Mouse (Mus musculus): ENCODE measurements around the gene Ttc33. TPM values are rescaled to one million over a fixed set of nuclear protein-coding genes. Genes with fewer than 3 reads are reported as not detected.

Ttc33 gene
- total RNA-seq, 2 experiments from 2014 or later, result 61.6 to 67.4 TPM

DNA sequence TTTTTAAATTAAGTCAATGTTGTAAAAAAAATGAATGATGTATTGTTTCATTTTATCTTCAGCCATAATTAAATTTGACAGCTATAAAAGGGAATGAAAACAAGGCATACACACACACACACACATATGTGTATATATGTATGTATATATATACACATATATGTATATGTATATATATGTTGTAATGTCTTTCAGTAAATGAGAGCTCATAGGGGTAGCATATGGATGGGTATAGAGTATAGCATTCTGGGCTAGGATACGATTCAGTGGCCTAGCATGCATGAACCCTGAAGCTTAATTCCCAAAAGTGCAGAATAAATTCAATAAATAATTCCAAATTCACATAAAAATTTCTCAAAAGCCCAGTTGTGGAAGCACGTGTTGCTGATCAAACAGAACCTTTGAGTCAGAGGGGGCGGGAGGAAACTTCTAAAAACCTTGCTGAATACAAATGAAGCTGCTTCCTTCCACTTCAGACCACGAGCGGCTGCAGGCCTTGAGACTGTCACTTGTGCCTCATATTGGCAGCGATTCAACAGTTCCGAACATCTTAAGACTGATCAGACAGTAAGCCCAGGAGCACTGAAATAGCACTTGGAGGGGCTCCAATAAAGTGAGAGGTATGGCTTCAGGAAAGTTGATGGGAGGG, 51.8 kb downstream of the Ttc33 start:
- DNase-seq, result no peak
- H3K4me3 ChIP-seq, result peak overlapping the region; percentile 52
- intact Hi-C loops (cut with DNase I), result loop anchor here (1.0 to 5.0 kb wide), 2 partner anchors 840 to 971 kb away; no protein-coding TSS in a partner anchor
- TF ChIP-seq CTCF (IDR thresholded peaks at IDR 0.05), result no peak
- peak overlapping the region; percentile 16; the same call in 1 of the 2 replicates for H3K27ac ChIP-seq

DNA sequence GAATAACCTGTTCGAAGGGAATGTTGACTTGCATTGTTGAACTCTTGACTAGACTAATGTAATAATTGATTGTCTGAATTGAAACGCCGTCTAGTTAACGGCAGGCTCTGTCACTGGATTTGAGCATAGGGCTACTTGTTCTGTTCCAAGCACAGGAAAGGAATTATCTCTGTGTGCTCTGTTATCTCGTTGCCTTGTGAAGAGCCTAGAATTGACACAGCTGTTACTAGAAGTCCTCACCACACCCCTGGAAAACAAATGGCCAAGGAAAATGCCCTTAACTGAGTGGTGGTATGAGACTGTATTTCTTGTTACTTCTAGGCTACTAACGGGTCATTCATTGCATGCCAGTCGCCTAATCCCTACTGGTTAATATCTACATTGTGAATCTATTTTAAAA, 52.7 kb downstream of the Ttc33 start:
- DNase-seq, result no peak
- TF ChIP-seq CTCF (IDR thresholded peaks at IDR 0.05), result no peak
- Histone ChIP-seq H3K4me3 (peak overlapping the region; percentile 9; the same call in 1 of the 2 replicates), H3K27ac (peak overlapping the region; percentile 85)
- intact Hi-C loops (cut with DNase I), result loop anchor here (5.0 kb wide), 1 partner anchor 839 kb away; no protein-coding TSS in a partner anchor

DNA sequence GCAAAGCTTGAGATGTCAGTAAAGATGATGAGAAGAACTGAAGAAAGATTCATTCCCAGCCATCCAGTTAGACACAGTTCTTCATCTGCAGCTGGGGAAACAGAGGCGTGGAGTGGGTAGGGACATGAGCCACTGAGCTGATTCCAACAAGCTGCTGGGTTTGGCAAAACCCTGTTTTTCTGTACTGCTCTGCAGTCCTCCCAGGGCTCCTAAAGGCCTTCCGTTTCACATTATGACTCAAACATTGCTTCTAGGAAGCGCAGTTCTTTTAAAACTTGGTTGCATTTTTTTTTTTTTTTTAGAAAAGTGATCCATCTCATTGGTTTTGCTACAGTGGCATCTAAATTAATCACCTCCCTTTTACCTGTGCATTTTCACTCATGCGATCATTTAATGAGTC, 53.2 kb downstream of the Ttc33 start:
- peak; percentile 25 for DNase-seq
- peak overlapping the region; percentile 85 for H3K27ac ChIP-seq
- H3K4me3 ChIP-seq, result peak overlapping the region; percentile 92
- intact Hi-C loops (cut with DNase I), result loop anchor here (5.0 kb wide), 1 partner anchor 839 kb away; no protein-coding TSS in a partner anchor
- TF ChIP-seq CTCF (IDR thresholded peaks at IDR 0.05), result no peak

DNA sequence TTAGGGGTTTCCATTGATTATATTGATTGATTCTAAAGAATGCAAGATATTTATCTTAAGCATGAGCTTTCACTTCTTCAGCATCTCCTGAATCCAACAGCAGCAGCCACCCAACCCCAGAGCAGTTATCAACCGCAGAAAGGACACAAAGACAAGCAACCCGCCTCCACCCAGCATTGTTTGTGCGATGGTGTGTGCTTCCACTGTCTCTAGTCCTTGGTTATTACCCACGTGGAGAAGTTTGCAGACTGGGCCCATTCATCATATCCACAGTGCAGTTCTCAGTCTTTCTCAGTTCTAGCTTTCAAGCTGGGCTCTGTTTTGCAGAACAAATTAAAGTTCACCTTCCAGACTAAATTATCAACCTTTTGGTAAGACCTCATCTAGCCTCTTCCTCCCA, 54.0 kb downstream of the Ttc33 start:
- intact Hi-C loops (cut with DNase I), result loop anchor here (5.0 kb wide), 1 partner anchor 838 kb away; no protein-coding TSS in a partner anchor
- H3K4me3 ChIP-seq, result peak overlapping the region; percentile 92
- DNase-seq, result no peak
- TF ChIP-seq CTCF (IDR thresholded peaks at IDR 0.05), result no peak
- peak overlapping the region; percentile 85 for H3K27ac ChIP-seq

DNA sequence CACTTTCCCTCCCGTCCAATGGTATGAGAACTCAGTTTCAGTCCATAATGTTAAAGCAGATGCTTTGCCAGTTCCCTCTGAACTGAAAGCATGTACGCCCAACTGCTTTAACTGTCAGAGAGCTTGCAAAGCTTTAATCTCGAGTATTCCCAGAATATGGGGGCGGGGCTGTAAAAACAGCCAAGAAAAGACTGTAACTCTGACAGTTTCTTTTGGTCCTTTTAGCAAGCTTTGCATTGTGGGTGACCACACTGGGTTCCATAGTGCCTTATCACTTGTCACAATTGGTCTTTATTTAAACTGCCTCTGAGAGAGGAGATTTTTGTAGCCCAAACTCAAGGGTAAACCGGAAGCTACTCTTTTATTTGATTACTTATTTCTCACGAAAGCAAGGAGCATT, 54.6 kb downstream of the Ttc33 start:
- no peak for DNase-seq
- no peak for TF ChIP-seq CTCF (IDR thresholded peaks at IDR 0.05)
- H3K27ac ChIP-seq, result peak overlapping the region; percentile 85
- H3K4me3 ChIP-seq, result peak overlapping the region; percentile 92
- intact Hi-C loops (cut with DNase I), result loop anchor here (5.0 kb wide), 1 partner anchor 837 kb away; no protein-coding TSS in a partner anchor

DNA sequence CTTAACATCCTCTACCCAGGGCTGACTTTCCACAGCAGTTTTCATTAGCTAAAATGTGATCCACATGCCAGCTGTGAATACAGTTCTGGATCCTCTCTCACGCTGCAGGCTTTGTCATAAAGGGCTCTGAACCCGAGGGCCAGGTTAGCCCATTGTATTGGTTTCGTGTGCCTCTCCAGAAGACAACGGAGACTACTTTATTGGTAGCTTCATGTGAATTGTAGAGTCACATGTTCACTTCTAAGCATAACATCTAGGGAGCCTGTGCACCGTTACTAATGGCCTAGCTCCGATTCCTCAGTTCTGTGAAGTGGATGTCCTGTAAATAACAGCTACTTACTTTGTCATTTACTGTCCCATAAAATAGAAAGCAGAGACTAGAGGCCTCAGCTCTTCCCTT, 55.0 kb downstream of the Ttc33 start:
- intact Hi-C loops (cut with DNase I), result no loop called here
- Histone ChIP-seq H3K27ac (peak overlapping the region; percentile 85), H3K4me3 (peak overlapping the region; percentile 92)
- no peak for TF ChIP-seq CTCF (IDR thresholded peaks at IDR 0.05)
- DNase-seq, result no peak

DNA sequence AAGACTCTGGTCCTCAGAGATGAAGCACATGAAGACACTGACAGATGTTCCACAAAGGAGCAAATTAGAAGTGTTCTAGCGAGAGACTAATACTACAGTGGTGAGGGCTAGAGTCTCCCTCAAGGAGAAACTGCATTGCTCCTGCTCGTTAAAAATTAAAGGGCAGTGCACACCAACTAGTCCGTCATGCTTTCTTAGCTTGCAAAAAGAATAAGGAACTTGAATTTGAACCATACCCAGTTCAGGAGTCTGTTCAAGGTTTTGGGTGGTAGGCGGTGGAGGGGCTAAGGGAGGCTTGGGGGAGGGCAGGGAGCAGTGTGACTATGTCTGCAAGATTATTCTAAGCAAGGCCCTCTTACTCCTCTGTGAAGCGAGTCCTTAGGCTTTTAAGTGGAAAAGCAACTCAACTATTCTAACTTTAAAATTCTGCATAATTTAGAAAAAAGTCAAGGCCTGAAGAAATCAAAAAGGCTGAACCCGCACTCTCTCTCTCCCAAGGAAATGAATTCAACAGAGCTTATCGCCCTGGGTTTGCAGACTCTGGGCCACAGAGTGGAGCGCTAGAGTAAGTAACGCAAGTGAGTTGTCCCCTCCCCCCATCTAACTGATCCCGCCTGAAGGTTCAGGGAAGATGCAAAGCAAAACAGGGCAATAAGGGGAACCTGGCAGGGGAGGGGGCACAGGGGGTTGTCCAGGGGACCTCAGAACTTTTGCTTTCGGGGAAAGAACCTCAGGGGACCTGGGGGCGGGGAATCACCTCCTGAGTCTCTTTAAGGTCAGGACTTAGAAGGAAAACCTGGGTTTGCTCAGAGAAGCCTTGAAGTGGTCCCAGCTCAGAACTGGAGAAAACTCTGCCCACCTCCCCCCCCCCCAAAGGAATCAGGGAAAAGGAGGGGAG, 56.2 kb downstream of the Ttc33 start:
- Histone ChIP-seq H3K27ac (peak overlapping the region; percentile 85), H3K4me3 (peak overlapping the region; percentile 92)
- peak; percentile 42; the same call in 1 of the 2 replicates for TF ChIP-seq CTCF (IDR thresholded peaks at IDR 0.05)
- intact Hi-C loops (cut with DNase I), result no loop called here
- DNase-seq, result peak; percentile 44

DNA sequence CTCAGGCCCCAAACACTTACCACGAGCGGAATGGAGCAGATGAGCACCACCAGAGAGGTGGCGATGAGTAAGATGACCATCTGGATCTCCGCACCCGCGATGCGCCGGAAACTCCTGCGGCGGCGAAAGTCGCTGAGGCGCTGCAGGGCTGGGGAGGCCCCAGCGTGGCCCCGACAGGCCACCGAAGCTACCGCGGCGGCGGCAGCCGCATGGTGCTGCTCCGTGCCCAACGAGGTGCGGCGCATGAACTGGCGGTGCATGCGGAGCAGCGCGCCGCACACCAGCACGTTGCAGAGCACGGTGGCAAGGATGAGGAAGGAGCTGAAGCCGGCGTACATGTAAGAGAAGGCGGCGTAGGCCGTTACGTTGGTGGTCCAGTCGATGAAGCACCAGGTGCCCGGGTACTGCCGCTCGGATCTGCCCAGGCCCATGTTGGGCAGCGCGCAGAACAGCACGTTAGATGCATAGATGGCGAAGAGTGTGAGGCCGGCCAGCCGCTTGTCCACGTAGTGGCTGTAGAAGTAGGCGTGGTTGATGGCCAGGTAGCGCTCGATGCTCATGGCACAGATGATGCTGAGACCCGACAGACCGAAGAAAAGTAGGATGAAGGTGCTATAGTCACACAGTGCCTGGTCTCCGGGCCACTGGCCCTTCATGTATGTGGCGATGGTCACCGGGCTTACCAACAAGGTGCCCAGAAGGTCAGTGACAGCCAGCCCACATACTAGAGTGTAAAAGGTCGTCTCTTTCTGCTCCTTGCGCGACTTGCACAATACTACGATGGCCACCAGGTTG, 57.1 kb downstream of the Ttc33 start:
- intact Hi-C loops (cut with DNase I), result no loop called here
- H3K27ac ChIP-seq, result peak overlapping the region; percentile 85
- DNase-seq, result peak; percentile 43
- no peak for TF ChIP-seq CTCF (IDR thresholded peaks at IDR 0.05)
- peak overlapping the region; percentile 92 for H3K4me3 ChIP-seq

DNA sequence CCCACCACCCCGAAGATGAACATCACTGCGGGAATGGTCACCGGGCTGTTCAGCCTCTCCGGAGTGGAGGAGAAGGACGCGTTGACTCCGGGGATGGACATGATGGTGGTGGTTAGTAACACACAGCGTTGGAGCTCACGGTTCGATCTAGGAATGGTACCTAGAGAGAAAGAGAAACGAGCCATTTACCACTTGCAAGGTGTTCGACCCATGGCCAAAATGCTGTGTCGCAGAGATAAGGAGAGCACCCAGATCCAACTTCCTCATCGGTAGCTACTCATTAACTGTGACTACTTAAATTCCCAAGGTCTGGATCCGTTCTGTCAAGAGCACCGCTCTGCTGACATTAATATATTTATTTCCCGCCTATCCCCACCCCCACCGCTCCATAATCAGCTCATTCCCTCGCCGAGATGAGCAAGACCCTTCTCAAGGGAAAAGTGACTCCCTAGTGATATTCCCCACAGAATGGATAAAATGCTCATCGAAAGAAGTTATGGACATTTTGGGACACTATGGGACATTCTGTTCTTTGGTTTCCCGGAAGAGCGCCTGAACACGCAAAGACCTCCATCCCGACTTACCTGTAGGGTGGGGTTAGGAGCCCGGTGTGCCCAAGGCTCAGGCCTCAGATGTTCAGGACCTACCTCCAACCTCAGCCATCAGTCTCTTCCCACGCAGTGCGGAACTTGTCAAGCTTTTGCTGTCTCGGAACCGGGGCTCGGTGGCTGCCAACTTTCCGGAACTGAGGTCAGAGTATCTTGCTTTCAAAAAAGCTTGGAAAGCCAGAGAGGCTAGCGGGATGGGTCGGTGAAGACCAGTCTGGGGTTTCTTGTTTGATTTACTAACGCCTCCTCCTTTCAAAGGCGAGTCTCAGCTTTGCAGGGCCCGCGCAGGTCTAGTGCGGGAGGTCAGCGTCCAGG, 58.0 kb downstream of the Ttc33 start:
- Histone ChIP-seq H3K27ac (peak overlapping the region; percentile 85), H3K4me3 (peak overlapping the region; percentile 92)
- DNase-seq, result peak; percentile 33
- TF ChIP-seq CTCF (IDR thresholded peaks at IDR 0.05), result no peak
- intact Hi-C loops (cut with DNase I), result no loop called here

DNA sequence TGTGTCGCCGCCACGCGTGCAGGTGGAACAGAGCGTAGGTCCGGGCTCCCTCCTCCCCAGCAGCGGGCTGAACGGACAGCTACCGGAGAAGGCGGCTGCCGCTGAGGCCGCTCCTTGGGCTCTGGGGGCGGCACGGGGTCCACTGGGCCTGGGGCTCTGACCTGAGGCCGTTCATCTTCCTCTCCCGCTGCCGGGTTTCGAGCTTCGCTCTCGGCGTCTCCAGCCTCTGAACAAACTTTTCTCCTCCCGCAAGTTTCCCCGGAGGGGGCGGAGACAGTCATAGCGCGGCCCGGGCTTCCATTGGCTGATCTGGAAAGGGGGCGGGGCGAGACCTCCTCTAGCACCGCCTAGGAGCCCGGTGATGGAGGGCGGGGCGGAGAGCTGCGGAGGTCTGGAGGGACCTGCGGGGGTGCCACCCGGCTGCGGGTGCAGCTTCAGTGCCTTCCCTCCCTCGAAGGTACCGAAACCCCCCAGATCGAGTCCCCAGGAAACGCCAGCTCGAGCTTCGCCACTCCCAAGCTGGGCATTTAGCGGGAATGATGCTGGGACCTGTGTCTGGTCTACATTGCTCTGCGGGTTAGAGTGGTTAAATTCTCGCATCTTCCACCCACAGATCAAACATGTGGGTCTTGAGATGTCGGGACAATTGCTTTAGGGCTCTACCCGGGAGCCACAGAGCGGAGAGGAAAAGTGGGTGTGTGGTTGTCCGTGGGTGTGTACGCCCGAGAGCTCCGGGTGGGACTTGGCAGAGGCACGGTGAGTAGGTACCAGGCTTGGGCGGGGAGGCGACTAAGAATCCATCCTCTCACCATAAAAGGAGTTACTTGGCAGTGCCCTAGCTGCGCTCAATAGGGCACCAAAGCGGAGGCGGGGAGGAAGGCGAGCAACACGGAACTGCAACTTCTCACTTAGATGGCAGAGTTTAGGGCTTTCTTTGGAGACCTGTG, 58.9 kb downstream of the Ttc33 start, which contains the start of gene Ptger4:
Ptger4 (minus strand) TSS at position 229 of the 947 bp plus-strand sequence.
- intact Hi-C loops (cut with DNase I), result no loop called here
- DNase-seq, result peak; percentile 95
- H3K4me3 ChIP-seq, result peak within 1 kb of the TSS; percentile 92
- H3K27ac ChIP-seq, result peak within 1 kb of the TSS; percentile 85
- no peak for TF ChIP-seq CTCF (IDR thresholded peaks at IDR 0.05)
